Mouse (Mus musculus) olfactory bulb, adult 2 months (tissue): ENCODE measurements around the gene Col8a2. TPM values are rescaled to one million over a fixed set of nuclear protein-coding genes. Genes with fewer than 3 reads are reported as not detected.

Source experiments
- H3K27ac ChIP-seq: fragments of 200-500 bp; 2 replicates; pipeline ENCODE4 v1.5.1; 2012; ENCODE audit warnings: low read depth, low read length; ENCODE audit not compliant: insufficient read depth
- H3K4me1 ChIP-seq: fragments of 200-500 bp; 2 replicates; pipeline ENCODE4 v1.6.1; 2012; ENCODE audit warnings: low read length; ENCODE audit not compliant: control insufficient read depth, insufficient read depth
- H3K4me3 ChIP-seq: fragments of 200-500 bp; 2 replicates; pipeline ENCODE4 v1.5.1; 2012; ENCODE audit warnings: mild to moderate bottlenecking, low read depth, low read length, moderate library complexity; ENCODE audit not compliant: insufficient read depth
- CTCF ChIP-seq: fragments of 200-500 bp; IDR thresholded peaks from 2 replicates; pipeline ENCODE4 v1.5.1; 2012; ENCODE audit warnings: low read depth, mild to moderate bottlenecking, low read length, moderate library complexity; ENCODE audit not compliant: insufficient read depth
- POLR2A ChIP-seq: fragments of 200-500 bp; IDR thresholded peaks from 2 replicates; pipeline ENCODE4 v1.6.1; 2012; ENCODE audit warnings: mild to moderate bottlenecking, low read depth, low read length, moderate library complexity; ENCODE audit not compliant: insufficient read depth
- WGBS: fragments of 180-500 bp; shearing (Covaris S2); methylation state at CpG from one replicate; pipeline ENCODE4 v1.1.7; 2018; 5-methylcytosine and 5-hydroxymethylcytosine counted together
- polyA plus RNA-seq: library from polyadenylated mRNA; stranded (reverse); fragments of >200 nt; gene quantifications from 2 replicates; pipeline ENCODE4 v1.2.4, GENCODE M21; 2012; ENCODE audit warnings: low replicate concordance; ENCODE audit not compliant: missing spikeins, insufficient read depth, insufficient read length

Gene Col8a2
- not detected in 2 replicates for polyA plus RNA-seq

- Histone ChIP-seq H3K4me1 (peaks cover 5% of the 10 kb centered on the region), H3K27ac (no peak within 1 kb of the TSS), H3K4me3 (peak within 1 kb of the TSS; percentile 10)
- WGBS, result 2% methylated on average over 37 of the region's 42 CpGs
- no peak for TF ChIP-seq POLR2A
- TF ChIP-seq CTCF, result no peak
Measured at GRCm38 (mm10) chr4:126286492-126286891, at the start of gene Col8a2. Gene Col8a2, plus strand, starts transcription at chr4:126286793.

GRCm38 (mm10) chr4:126237721-126238242, 48.8 kb upstream of the Col8a2 start:
- Histone ChIP-seq H3K4me3 (no peak overlapping the region), H3K27ac (peak overlapping the region; percentile 73), H3K4me1 (peaks cover 52% of the 10 kb centered on the region)
- no peak for TF ChIP-seq CTCF
- no peak for TF ChIP-seq POLR2A
- 15% methylated on average over 5 of the region's 5 CpGs for WGBS

- no peak for TF ChIP-seq POLR2A
- TF ChIP-seq CTCF, result no peak
- Histone ChIP-seq H3K4me3 (no peak overlapping the region), H3K4me1 (peaks cover 52% of the 10 kb centered on the region), H3K27ac (no peak overlapping the region)
- WGBS, result 88% methylated on average over 13 of the region's 13 CpGs
Measured at GRCm38 (mm10) chr4:126239862-126240475, 46.6 kb upstream of the Col8a2 start.

GRCm38 (mm10) chr4:126241956-126242355, 44.6 kb upstream of the Col8a2 start:
- WGBS, result 33% methylated on average over 9 of the region's 9 CpGs
- no peak for TF ChIP-seq CTCF
- no peak for TF ChIP-seq POLR2A
- Histone ChIP-seq H3K4me3 (no peak overlapping the region), H3K4me1 (peaks cover 56% of the 10 kb centered on the region), H3K27ac (peak overlapping the region; percentile 17; the same call in 1 of the 2 replicates)

- no peak for TF ChIP-seq CTCF
- no peak for TF ChIP-seq POLR2A
- peaks cover 55% of the 10 kb centered on the region for H3K4me1 ChIP-seq
- peak overlapping the region; percentile 29; the same call in 1 of the 2 replicates for H3K27ac ChIP-seq
- H3K4me3 ChIP-seq, result no peak overlapping the region
- 51% methylated on average over 6 of the region's 6 CpGs for WGBS
Measured at GRCm38 (mm10) chr4:126242510-126242909, 44.1 kb upstream of the Col8a2 start.

- WGBS, result 56% methylated on average over 13 of the region's 13 CpGs
- peak overlapping the region; percentile 21; the same call in 1 of the 2 replicates for H3K27ac ChIP-seq
- no peak overlapping the region for H3K4me3 ChIP-seq
- H3K4me1 ChIP-seq, result peaks cover 55% of the 10 kb centered on the region
- TF ChIP-seq POLR2A (no peak), CTCF (no peak)
Measured at GRCm38 (mm10) chr4:126246202-126246889, 40.2 kb upstream of the Col8a2 start.

GRCm38 (mm10) chr4:126248261-126248868, 38.2 kb upstream of the Col8a2 start:
- TF ChIP-seq POLR2A (no peak), CTCF (no peak)
- 19% methylated on average over 11 of the region's 11 CpGs for WGBS
- H3K4me1 ChIP-seq, result peaks cover 59% of the 10 kb centered on the region
- H3K4me3 ChIP-seq, result no peak overlapping the region
- H3K27ac ChIP-seq, result peak overlapping the region; percentile 23

GRCm38 (mm10) chr4:126250659-126251058, 35.9 kb upstream of the Col8a2 start:
- WGBS, result 42% methylated on average over 4 of the region's 4 CpGs
- no peak for TF ChIP-seq CTCF
- no peak for TF ChIP-seq POLR2A
- 0 out of 2 replicates have a peak overlapping the region, but pooled peaks have one; percentile 15 for H3K27ac ChIP-seq
- H3K4me1 ChIP-seq, result peaks cover 68% of the 10 kb centered on the region
- no peak overlapping the region for H3K4me3 ChIP-seq
